Mouse (Mus musculus) heart, adult 2 months (tissue): ENCODE measurements at regions not wholly inside any gene's neighbourhood (a gene's known extent, or its start where the extent isn't known, plus 50 kb on each side); places are given as distances from the start of the nearest gene placed in this dataset.

Source experiments
- CTCF ChIP-seq: fragments of 200-600 bp; IDR thresholded peaks from 2 replicates; pipeline ENCODE4 v1.8.1; 2022; ENCODE audit warnings: antibody characterized with exemption, mild to moderate bottlenecking, moderate library complexity
- POLR2A ChIP-seq: fragments of 200-500 bp; IDR thresholded peaks from 2 replicates; pipeline ENCODE4 v1.6.1; 2011; ENCODE audit warnings: mild to moderate bottlenecking, low read depth, low read length, control low read depth; ENCODE audit not compliant: insufficient read depth

GRCm38 (mm10) chr10:100263447-100263846 lies 72.0 kb upstream of the Gm4301 start:
- TF ChIP-seq POLR2A = no peak
- TF ChIP-seq CTCF = no peak
